8 mouse cellular contexts compared by ENCODE assay signal in the genomic region with DNA sequence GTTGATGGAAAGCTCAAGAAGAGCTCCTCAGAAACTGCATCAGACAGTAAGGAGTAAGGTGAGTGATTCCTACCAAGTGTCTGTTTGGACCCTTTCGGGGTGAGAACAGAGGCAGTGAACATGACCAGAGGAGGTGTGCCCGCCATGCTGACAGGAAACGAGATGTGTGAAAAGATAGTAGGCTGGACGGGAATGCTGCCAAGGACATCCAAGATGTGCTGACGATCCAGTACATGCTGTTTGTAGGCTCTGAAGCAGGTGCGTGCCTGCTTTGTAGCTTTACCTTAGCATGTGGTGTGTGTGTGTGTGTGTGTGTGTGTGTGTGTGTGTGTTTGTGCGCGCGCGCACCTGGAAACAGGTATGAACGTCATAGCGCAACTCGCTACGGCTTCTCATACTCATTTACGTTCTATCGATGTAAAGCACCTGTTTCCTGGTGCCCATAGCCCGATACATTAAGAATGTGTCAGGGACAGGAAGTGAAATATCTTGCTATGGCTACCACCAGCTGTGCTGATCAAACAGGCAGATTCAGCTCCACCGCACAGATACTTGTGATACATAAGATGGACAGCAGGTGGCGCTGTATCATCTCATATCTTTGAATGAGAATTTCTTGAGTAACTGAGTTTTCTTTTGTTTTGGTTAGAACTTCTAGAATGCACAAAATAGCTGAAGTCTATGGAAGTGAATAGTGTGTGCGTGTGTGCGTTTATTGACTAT.
A peak's percentile ranks its signal among the peaks of the same experiment; 100 is the strongest.
DNase-seq lines count a peak whose midpoint lies in the region; ATAC-seq and TF ChIP-seq lines count a peak whose summit lies in the region.

No protein-coding gene starts in this region.

- DNase-seq in CD4-positive, CD25-positive, alpha-beta regulatory T cell, adult 2 months (ENCODE audit: low read depth, low spot score) = peak; percentile 12
- DNase-seq in CH12.LX (ENCODE audit: extremely low read depth) = peak; percentile 16
- peak; percentile 29 for DNase-seq in cerebellum, adult 9-10 months
- DNase-seq in frontal cortex, postnatal 10 days (ENCODE audit: low spot score in 2 of 2) = peak; percentile 11 to 49
- peak; percentile 73 for DNase-seq in layer of hippocampus, adult 11-12 months (ENCODE audit: low spot score)
- DNase-seq in lung, postnatal 10 days = peak; percentile 37
- peak; percentile 1 for DNase-seq in skeletal muscle tissue, adult 2 months (ENCODE audit: low read depth, low spot score)

- no peaks in the 10 kb centered on the region for H3K27me3 ChIP-seq in CH12.LX (replicated peaks)

- H3K36me3 ChIP-seq in CH12.LX (replicated peaks in 1 of 2; ENCODE audit: control insufficient read depth in 1 of 2, insufficient read depth in 1 of 2, low read length in 1 of 2) = no peaks in the 10 kb centered on the region

- dilution Hi-C loops in CH12.LX (cut with MboI; ENCODE audit: extremely low pct_ligation_motif_present, extremely low pct_unique_long_range_greater_than_20kb, low sequenced_read_pairs) = no loop called here

- H3K27ac ChIP-seq in CH12.LX (ENCODE audit: insufficient read depth, low read depth) = no peak overlapping the region

- peaks cover 62% of the 10 kb centered on the region for H3K9me3 ChIP-seq in CH12.LX (replicated peaks; ENCODE audit: low read length)

- TF ChIP-seq CTCF in CH12.LX (conservative IDR thresholded peaks at IDR 0.05 in 1 of 2, IDR thresholded peaks at IDR 0.05 in 1 of 2; ENCODE audit: low read depth in 2 of 2, low read length in 2 of 2) = peak in 1 of 2 experiments; percentile 62; a peak in 2 of 4 replicates

- no peak overlapping the region for H3K4me2 ChIP-seq in CH12.LX (ENCODE audit: insufficient read depth, low read depth, poor library complexity, severe bottlenecking)

- TF ChIP-seq EP300 in CH12.LX (IDR thresholded peaks at IDR 0.05; ENCODE audit: low read length) = no peak

- H3K4me1 ChIP-seq in CH12.LX (ENCODE audit: control insufficient read depth in 1 of 2, insufficient read depth in 2 of 2) = no peaks in the 10 kb centered on the region

- no peak overlapping the region for H3K4me3 ChIP-seq in CH12.LX (replicated peaks in 1 of 3; ENCODE audit: low read depth in 2 of 3, low read length in 2 of 3, poor library complexity in 1 of 3)

- H3K79me2 ChIP-seq in CH12.LX (replicated peaks; ENCODE audit: control insufficient read depth, extremely low read depth, insufficient read depth, poor library complexity, severe bottlenecking) = no peaks in the 10 kb centered on the region

- in situ Hi-C loops in CH12.LX (cut with MboI; ENCODE audit: low pct_ligation_motif_present, low pct_unique_long_range_greater_than_20kb, low sequenced_read_pairs) = no loop called here

- TF ChIP-seq POLR2A in CH12.LX (IDR thresholded peaks at IDR 0.05; ENCODE audit: low read depth, low read length) = no peak

- ATAC-seq in CD4-positive, CD25-positive, alpha-beta regulatory T cell, adult 4 months = no peak

- TF ChIP-seq RAD21 in CH12.LX (IDR thresholded peaks at IDR 0.05; ENCODE audit: low read depth, low read length) = peak; percentile 68

- no peak overlapping the region for H3K9ac ChIP-seq in CH12.LX (ENCODE audit: insufficient read depth, low read depth)

TF ChIP-seq in CH12.LX, 34 proteins besides CTCF, POLR2A, EP300 and RAD21:
- TF ChIP-seq TCF12 (IDR thresholded peaks at IDR 0.05; ENCODE audit: low read depth, low read length) (no peak), ZNF384 (IDR thresholded peaks at IDR 0.05; ENCODE audit: low read depth, low read length) (no peak), USF1 (IDR thresholded peaks at IDR 0.05; ENCODE audit: low read depth, low read length) (no peak), GABPA (IDR thresholded peaks at IDR 0.05; ENCODE audit: insufficient replicate concordance, low read depth, low read length) (no peak), ZMIZ1 (IDR thresholded peaks at IDR 0.05; ENCODE audit: low read depth, low read length) (no peak), UBTF (IDR thresholded peaks at IDR 0.05; ENCODE audit: low read depth, low read length) (no peak), SMC3 (IDR thresholded peaks at IDR 0.05; ENCODE audit: low read depth, low read length) (peak; percentile 52), IRF4 (IDR thresholded peaks at IDR 0.05; ENCODE audit: low read depth, low read length) (no peak)

Comparison
In these comparisons a context has a peak if more than half of its experiments do, and no peak if none do; other contexts are left out.
1. DNase-seq: peak in every context shown above with its lines; median percentile 73 in layer of hippocampus, adult 11-12 months; 37 in lung, postnatal 10 days; 30 in frontal cortex, postnatal 10 days; 29 in cerebellum, adult 9-10 months; 16 in CH12.LX; 12 in CD4-positive, CD25-positive, alpha-beta regulatory T cell, adult 2 months; 1 in skeletal muscle tissue, adult 2 months.